Mouse (Mus musculus) kidney, adult 9 months (tissue): ENCODE data around the gene Gm3259.
"Not testable (repeated sequence)": the region's sequence is repeated elsewhere in the genome, so short reads cannot be mapped to it uniquely, and the experiment has no call there.

Source experiments
- DNase-seq: peaks from one replicate; pipeline ENCODE4 v3.0.0; 2022

Gene Gm3259

GRCm38 (mm10) chr5:95305611-95306010 lies at the start of gene Gm3259:
TSS of gene Gm3259 (plus strand) at chr5:95305911.
- DNase-seq = not testable (repeated sequence)

GRCm38 (mm10) chr5:95272668-95273067 lies 33.0 kb upstream of the Gm3259 start, which contains the start of gene Gm10424:
TSS of gene Gm10424 (minus strand) at chr5:95272768.
- not testable (repeated sequence) for DNase-seq
